ENCODE assay signal across 8 mouse cellular contexts in the genomic region with DNA sequence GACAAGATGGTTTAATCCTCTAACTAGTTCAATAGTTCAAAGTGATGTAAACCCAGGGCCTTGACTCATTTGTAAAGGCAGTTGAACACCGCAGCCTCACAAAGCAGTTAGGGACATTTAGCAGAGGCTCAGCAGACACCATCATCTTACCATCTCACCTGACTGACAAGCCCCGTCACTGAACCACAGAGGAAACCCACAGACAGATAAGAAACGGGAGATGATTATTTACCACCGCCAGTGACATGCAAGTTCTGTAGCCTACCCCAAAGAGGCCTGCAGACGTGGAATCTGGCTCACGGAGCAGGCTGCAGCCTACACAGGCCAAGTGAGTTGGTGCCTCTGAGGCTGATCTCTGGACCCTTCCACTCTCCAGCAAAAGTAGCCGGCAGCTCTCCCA.
DNase-seq lines count a peak whose midpoint lies in the region.
"Had no signal": no experiment of that assay in that cellular context is flagged by ENCODE, and none has a peak within 500 bp of the region (broad histone marks: within the 10 kb centered on the region; RNA-seq: fewer than 3 reads in every experiment).

No protein-coding gene starts in this region.

- peak; percentile 93 for DNase-seq in 416B (ENCODE audit: low read depth)
- DNase-seq in CD8-positive naive resting alpha-beta T cell, adult 2 months (ENCODE audit: low read depth in 2 of 2, low spot score in 2 of 2): peak; percentile 61 to 73
- peak; percentile 49 for DNase-seq in liver
- DNase-seq in natural killer cell, adult 2 months (ENCODE audit: low spot score in 2 of 2): peak; percentile 62 to 71
- no peak for DNase-seq in layer of hippocampus, adult 11-12 months (ENCODE audit: low spot score)
- no peak for DNase-seq in lung, adult 18-20 months
- no peak for DNase-seq in layer of hippocampus, adult 9-10 months (ENCODE audit: low spot score)
- DNase-seq: lung, postnatal 14 days had no signal

Comparison
In these comparisons a context has a peak if more than half of its experiments do, and no peak if none do; other contexts are left out.
1. DNase-seq: peak in 416B (single experiment), CD8-positive naive resting alpha-beta T cell, adult 2 months (2 of 2), liver (single experiment) and natural killer cell, adult 2 months (2 of 2); none in layer of hippocampus, adult 11-12 months (single experiment), lung, adult 18-20 months (0 of 2) and layer of hippocampus, adult 9-10 months (single experiment).